Mouse (Mus musculus) c-Kit-positive CD71-positive TER-119-positive erythroid progenitor cells, embryonic 14.5 days (primary cell): ENCODE measurements at regions not wholly inside any gene's neighbourhood (a gene's known extent, or its start where the extent isn't known, plus 50 kb on each side); places are given as distances from the start of the nearest gene placed in this dataset.

Source experiments
- DNase-seq: peaks from one replicate; pipeline ENCODE4 v3.0.0-alpha.2; 2013; ENCODE audit warnings: low spot score

DNA sequence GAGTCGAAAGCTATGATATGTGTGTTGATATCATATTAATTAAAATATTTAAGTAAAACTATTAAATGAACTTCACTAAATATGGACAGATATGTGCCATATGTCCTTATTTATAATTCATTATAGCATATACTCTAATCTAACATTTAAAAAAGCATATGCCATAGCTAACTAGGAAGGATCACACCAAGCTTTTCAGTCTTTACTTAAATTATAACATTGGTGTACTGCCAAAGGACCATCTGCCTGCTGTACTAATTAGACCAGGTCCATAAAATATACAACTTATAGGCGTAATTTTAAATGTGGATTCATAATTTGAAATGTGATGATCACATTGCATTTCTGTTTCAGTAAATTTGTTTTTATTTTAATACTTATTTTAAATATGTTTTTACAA, 651.9 kb upstream of the Klhl1 start:
- DNase-seq = no peak

DNA sequence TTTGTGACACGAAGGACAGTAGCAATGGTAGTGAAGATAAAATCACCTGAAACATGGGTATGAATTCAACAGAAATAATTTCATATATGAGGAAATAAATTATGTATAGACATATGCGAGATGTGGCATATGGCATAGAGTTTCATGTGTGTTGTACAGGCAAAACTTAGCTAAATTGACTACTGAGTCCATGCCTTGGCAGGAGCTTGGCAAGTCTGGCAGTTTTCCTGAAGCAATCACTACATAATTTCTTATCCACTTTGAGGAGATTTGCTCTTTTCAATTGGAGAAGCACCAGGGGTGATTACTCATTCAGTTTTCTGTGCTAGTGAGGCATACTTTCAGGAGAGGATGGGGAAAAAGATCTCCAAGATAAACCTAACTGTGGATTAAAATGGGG, 646.9 kb upstream of the Klhl1 start:
- DNase-seq = no peak

DNA sequence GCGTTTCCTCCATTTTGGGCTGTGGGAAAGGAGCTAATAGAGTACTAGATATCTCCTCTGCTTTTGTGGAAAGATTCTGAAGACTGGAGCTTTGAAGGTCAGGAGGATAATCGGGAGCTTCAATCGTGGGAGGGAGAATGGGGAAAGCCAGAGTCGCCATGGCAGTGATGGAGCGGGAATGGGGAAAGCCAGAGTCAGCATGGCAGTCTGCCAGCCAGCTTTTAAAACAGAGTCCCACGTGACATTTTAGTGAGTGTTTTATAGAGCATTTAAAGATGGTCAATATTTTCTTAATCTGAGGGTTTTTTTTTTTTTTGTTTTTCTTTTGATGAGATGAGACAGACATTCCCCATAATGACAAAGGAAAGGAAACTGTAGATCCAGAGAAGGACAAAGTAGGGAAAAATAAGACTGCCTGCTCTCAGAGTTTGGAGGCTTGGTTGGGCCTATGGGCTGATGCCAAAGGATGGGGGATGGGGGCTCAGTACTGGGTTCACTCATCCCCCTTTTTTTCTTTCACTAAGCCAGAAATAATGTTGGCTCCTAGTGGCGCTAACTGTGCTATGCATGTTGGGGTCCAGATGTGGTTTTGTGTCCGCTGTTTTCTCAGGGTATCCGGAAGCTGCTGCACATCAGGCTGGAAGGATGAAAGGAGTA, 630.2 kb upstream of the Klhl1 start:
- no peak for DNase-seq

GRCm38 (mm10) chr14:97115918-97116635, 597.2 kb upstream of the Klhl1 start:
- DNase-seq = no peak

- no peak for DNase-seq
Observed at GRCm38 (mm10) chr14:97101090-97101675, 582.3 kb upstream of the Klhl1 start.

- no peak for DNase-seq
Observed at GRCm38 (mm10) chr14:97093389-97093788, 574.5 kb upstream of the Klhl1 start.

GRCm38 (mm10) chr14:97088863-97089262, 570.0 kb upstream of the Klhl1 start:
- DNase-seq = no peak

DNA sequence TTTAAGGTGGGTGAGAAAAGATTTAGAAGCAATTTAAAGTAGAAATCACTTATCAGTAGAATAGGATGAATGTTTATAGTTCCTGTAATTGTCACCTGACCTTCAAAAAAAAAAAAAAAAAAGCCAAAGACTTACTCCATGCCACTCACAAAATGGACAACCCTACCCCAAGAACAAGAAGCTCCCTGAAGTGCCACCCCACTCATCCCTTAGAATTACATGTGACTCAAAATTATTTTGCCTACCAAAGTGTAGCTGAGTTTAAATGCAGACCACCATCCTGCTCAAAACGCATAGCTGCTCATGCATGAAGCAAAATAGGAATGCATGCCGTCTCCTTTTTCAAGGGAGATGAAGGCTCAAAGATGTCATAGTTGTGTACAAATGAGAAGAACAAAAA, 568.4 kb upstream of the Klhl1 start:
- no peak for DNase-seq

DNA sequence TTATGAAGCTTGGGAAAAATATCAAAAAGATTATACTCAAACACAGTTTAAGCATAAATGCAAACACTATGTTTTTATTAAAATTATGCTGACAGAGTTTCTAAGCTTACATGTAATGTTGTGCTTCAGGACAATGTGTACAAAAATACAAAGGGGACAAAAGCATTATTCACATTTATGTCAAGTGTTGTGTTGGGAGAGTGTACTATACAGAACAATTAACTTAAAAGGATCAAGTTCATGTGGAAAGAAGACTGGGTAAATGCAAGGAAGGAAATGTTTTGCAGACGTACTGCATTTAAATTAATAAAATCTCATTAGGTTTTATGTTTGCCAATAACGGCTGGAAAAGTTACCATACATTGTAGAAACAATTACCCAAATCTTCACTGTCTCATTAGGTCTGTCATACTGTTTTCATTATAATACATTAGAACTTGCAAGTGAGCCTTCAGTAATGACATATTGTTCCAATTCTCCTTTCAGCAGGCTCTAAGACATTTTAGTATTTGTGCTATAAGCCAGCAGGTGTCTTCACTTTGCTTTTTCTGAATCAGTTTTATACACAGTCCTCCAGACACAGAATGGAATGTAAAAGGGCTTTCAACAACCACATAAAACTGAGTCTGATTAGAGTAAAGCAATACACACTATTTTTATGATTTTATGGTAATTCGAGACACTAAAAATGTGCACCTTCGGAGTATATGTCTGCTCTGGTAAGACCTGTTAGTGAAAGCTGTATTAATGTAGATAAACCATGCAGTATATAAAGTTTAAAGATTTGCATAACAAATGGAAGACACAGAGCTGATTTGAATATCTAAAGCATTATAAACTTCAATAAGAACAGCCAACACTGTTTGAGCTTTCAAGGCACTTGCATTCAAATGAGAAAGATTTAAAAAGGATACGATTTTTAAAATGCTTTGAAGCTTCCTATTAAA, 567.7 kb upstream of the Klhl1 start:
- DNase-seq = no peak

- no peak for DNase-seq
Observed at GRCm38 (mm10) chr14:97074808-97075207, 555.9 kb upstream of the Klhl1 start.

- DNase-seq = no peak
Observed at GRCm38 (mm10) chr14:97068770-97069169, 549.9 kb upstream of the Klhl1 start.

GRCm38 (mm10) chr14:97068313-97068712, 549.4 kb upstream of the Klhl1 start:
- no peak for DNase-seq

GRCm38 (mm10) chr14:97045321-97045720, 526.4 kb upstream of the Klhl1 start:
- DNase-seq = no peak

GRCm38 (mm10) chr14:97039850-97040249, 520.9 kb upstream of the Klhl1 start:
- DNase-seq = no peak

DNA sequence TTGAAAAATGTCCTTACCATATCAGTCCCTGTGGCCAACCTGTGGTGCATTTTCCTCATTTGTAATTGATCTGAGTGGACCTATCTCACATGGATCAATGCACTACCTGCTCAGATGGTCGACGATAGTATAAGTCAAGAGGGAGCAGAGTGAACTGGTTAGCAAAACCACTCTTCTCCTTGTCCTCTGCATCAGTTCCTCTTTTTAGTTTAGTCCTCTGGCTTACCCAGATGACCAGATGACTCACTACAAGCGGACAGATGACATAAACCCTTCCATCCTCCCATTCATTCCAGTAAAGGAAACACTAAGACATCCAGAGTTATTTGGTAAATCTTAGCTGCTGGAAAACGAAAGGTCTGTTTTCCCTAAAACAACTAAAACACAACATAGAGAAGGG, 509.6 kb upstream of the Klhl1 start:
- DNase-seq = no peak

GRCm38 (mm10) chr14:97006294-97006693, 487.4 kb upstream of the Klhl1 start:
- DNase-seq = no peak

DNA sequence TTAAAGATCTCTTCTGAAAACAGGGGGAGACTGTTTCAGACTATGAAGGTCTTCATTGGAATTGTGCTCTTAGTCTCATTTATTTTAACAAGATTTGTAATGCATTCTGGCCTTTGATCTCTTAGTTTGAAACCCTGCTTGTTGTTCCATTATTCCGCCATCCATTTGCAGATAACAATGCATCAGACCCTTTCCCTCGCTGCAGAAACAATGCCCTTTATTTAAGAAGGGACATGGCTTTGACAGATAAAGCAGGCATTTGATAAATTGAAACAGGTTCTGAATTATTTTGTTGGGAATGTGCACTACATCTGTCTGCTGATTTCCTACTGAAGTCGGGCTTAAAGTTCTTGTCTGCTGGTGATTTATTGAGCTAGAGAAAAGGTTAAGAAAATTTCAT, 476.2 kb upstream of the Klhl1 start:
- no peak for DNase-seq

DNA sequence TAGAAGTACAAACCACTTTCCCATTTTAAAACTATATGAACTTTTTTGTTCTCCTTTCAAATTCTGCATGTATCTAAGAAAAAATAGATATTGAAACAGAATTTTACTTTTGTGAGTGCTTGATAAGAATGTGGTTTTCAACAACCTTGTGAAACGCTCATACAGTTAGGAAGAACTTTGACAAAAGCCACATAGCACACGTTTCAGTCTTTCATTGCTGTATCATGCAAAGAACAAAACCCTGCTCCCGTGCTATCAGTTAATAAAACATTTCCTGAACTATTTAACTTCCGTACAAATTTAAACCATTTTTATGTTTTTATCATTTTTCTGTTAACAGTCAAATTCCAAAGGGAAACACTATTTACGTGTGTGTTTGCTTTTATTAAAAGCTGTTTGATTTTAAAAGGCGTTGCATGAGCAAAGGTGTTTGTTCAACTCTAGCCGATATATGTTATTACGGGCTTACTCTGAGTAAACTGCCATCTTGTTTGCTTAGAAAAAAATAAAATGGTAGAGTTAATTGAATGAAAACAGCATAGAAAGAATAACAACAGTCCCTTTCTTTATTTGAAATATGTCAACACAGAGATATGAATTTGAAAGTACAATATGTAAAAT, 471.8 kb upstream of the Klhl1 start:
- DNase-seq = no peak

GRCm38 (mm10) chr14:96963074-96963447, 444.2 kb upstream of the Klhl1 start:
- no peak for DNase-seq

DNA sequence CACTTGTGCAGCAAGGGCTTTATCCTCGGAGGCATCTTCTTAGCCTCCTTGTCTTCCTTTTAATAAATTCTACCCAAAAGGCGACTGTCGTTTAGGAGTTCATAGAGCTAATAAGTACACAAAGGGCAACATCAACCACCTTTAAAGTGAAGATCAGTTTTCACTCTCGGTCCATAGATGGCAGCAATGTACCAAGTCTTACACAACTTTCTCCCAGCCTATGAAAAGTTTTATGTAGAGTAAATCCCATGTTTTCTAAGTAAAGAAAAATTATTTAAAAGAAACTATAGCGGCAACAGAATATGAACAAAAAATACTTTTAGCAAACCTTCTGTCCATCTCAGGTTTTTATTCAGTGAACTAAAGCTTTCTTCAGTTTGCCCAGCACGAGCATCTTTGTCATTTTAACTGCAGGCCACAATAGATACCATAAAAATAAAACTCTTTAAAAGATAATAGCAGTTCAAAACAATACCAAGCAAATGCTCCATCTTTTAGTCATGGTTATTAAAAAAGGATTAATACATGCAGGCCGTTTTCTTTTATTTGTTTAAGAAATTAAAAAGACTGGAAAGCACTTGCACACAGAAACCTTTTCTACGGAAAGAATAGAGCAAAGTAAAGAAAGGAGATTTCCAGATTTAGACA, 443.6 kb upstream of the Klhl1 start:
- no peak for DNase-seq

- DNase-seq = no peak
Observed at GRCm38 (mm10) chr14:96956115-96956514, 437.2 kb upstream of the Klhl1 start.
